Mouse (Mus musculus) forebrain, postnatal 0 days (tissue): ENCODE data around the gene Sh3gl2. TPM values are rescaled to one million over a fixed set of nuclear protein-coding genes. Genes with fewer than 3 reads are reported as not detected.

Experiments
- ATAC-seq: fragments of 200-750 bp; cut with Nextera tagmentation; 2 replicates; pipeline ENCODE4 v1.8.0; 2017; ENCODE audit warnings: mild to moderate bottlenecking, moderate library complexity
- DNase-seq: peaks from one replicate; pipeline ENCODE4 v3.0.0-alpha.2; 2015
- H3K27ac ChIP-seq: fragments of 300-500 bp; sonication (generic); 2 replicates; pipeline ENCODE4 v1.5.1; 2014; ENCODE audit warnings: low read depth, mild to moderate bottlenecking, antibody characterized with exemption, low read length, moderate library complexity, mixed read lengths
- H3K27me3 ChIP-seq: fragments of 300-500 bp; sonication (generic); 2 replicates; pipeline ENCODE4 v1.6.1; 2014; ENCODE audit warnings: mild to moderate bottlenecking, low read length, mixed read lengths; ENCODE audit not compliant: insufficient read depth
- H3K36me3 ChIP-seq: fragments of 300-500 bp; sonication (generic); 2 replicates; pipeline ENCODE4 v1.6.1; 2014; ENCODE audit warnings: mild to moderate bottlenecking, moderate library complexity; ENCODE audit not compliant: insufficient read depth
- H3K4me1 ChIP-seq: fragments of 300-500 bp; sonication (generic); 2 replicates; pipeline ENCODE4 v1.6.1; 2014; ENCODE audit warnings: antibody characterized with exemption; ENCODE audit not compliant: insufficient read depth
- H3K4me2 ChIP-seq: fragments of 300-500 bp; sonication (generic); 2 replicates; pipeline ENCODE4 v1.6.1; 2014; ENCODE audit warnings: low read depth, mild to moderate bottlenecking, moderate library complexity
- H3K4me3 ChIP-seq: fragments of 300-500 bp; sonication (generic); 2 replicates; pipeline ENCODE4 v1.5.1; 2014; ENCODE audit warnings: low read depth, low read length, mixed read lengths
- H3K9ac ChIP-seq: fragments of 300-500 bp; sonication (generic); 2 replicates; pipeline ENCODE4 v1.6.1; 2014; ENCODE audit warnings: mild to moderate bottlenecking
- H3K9me3 ChIP-seq: fragments of 300-500 bp; sonication (generic); 2 replicates; pipeline ENCODE4 v1.6.1; 2016; ENCODE audit warnings: low read length
- CTCF ChIP-seq: sonication (generic); IDR thresholded peaks from 2 replicates; pipeline ENCODE4 v1.5.1; 2016; ENCODE audit warnings: antibody characterized with exemption, control low read depth, low read depth
- WGBS: fragments of 180-500 bp; shearing (Covaris S2); extraction: QIAGEN DNeasy Blood & Tissue Kit; methylation state at CpG from one replicate; pipeline ENCODE4 v1.1.7; 2014; 5-methylcytosine and 5-hydroxymethylcytosine counted together
- polyA plus RNA-seq: library from polyadenylated mRNA; unstranded; fragments of >200 nt; fragmentation: Nextera tagmentation; extraction: Ambion mirVana; gene quantifications from 2 replicates; pipeline ENCODE4 v1.2.1, GENCODE M21; 2015
- total RNA-seq: library from RNA; depleted of rRNA; stranded (reverse); fragments of >200 nt; gene quantifications from 2 replicates; pipeline ENCODE4 v1.2.3, GENCODE M21; 2014

Gene Sh3gl2
- total and polyA plus RNA-seq, 2 experiments from 2014 or later, result 31.9 to 122 TPM

GRCm38 (mm10) chr4:85206675-85207400, 1.9 kb downstream of the Sh3gl2 start:
- 0 out of 2 replicates have a peak, but pooled peaks cover 3% of the 10 kb centered on the region for H3K27me3 ChIP-seq
- H3K9ac ChIP-seq, result no peak overlapping the region; the same call in 1 of the 2 replicates
- DNase-seq (no peak), ATAC-seq (no peak)
- H3K36me3 ChIP-seq, result no peaks in the 10 kb centered on the region
- peak overlapping the region; percentile 12; the same call in 1 of the 2 replicates for H3K4me3 ChIP-seq
- no peaks in the 10 kb centered on the region for H3K9me3 ChIP-seq
- H3K4me2 ChIP-seq, result peak overlapping the region; percentile 98; the same call in 1 of the 2 replicates
- H3K4me1 ChIP-seq, result 0 out of 2 replicates have a peak, but pooled peaks cover 4% of the 10 kb centered on the region
- H3K27ac ChIP-seq, result no peak overlapping the region
- WGBS, result 62% methylated on average over 3 of the region's 3 CpGs
- TF ChIP-seq CTCF, result no peak

- H3K4me1 ChIP-seq, result 0 out of 2 replicates have a peak, but pooled peaks cover 4% of the 10 kb centered on the region
- no peaks in the 10 kb centered on the region for H3K36me3 ChIP-seq
- 0 out of 2 replicates have a peak, but pooled peaks cover 3% of the 10 kb centered on the region for H3K27me3 ChIP-seq
- DNase-seq (no peak), ATAC-seq (no peak)
- no peak overlapping the region for H3K27ac ChIP-seq
- no peak overlapping the region for H3K9ac ChIP-seq
- no peak overlapping the region for H3K4me3 ChIP-seq
- 86% methylated on average over 9 of the region's 9 CpGs for WGBS
- H3K4me2 ChIP-seq, result peak overlapping the region; percentile 98; the same call in 1 of the 2 replicates
- H3K9me3 ChIP-seq, result no peaks in the 10 kb centered on the region
- TF ChIP-seq CTCF, result no peak
These were observed 2.6 kb downstream of the Sh3gl2 start for GRCm38 (mm10) chr4:85207515-85207914.

- DNase-seq, result no peak
- 0 out of 2 replicates have a peak, but pooled peaks cover 3% of the 10 kb centered on the region for H3K27me3 ChIP-seq
- H3K9me3 ChIP-seq, result no peaks in the 10 kb centered on the region
- WGBS, result 79% methylated on average over 1 of the region's 1 CpGs
- no peak overlapping the region for H3K4me3 ChIP-seq
- H3K4me2 ChIP-seq, result no peak overlapping the region
- TF ChIP-seq CTCF, result no peak
- H3K4me1 ChIP-seq, result 0 out of 2 replicates have a peak, but pooled peaks cover 4% of the 10 kb centered on the region
- no peak for ATAC-seq
- H3K9ac ChIP-seq, result no peak overlapping the region
- H3K36me3 ChIP-seq, result no peaks in the 10 kb centered on the region
- no peak overlapping the region for H3K27ac ChIP-seq
These were observed 3.6 kb downstream of the Sh3gl2 start for GRCm38 (mm10) chr4:85208531-85208930.

GRCm38 (mm10) chr4:85210953-85211352, 6.0 kb downstream of the Sh3gl2 start:
- no peaks in the 10 kb centered on the region for H3K36me3 ChIP-seq
- H3K9me3 ChIP-seq, result no peaks in the 10 kb centered on the region
- no peak overlapping the region for H3K4me2 ChIP-seq
- no peak overlapping the region for H3K9ac ChIP-seq
- no peak for DNase-seq
- no peak overlapping the region for H3K27ac ChIP-seq
- ATAC-seq, result no peak
- H3K27me3 ChIP-seq, result no peaks in the 10 kb centered on the region
- WGBS, result 83% methylated on average over 3 of the region's 3 CpGs
- no peak for TF ChIP-seq CTCF
- H3K4me1 ChIP-seq, result 0 out of 2 replicates have a peak, but pooled peaks cover 4% of the 10 kb centered on the region
- H3K4me3 ChIP-seq, result no peak overlapping the region

GRCm38 (mm10) chr4:85217003-85217402, 12.1 kb downstream of the Sh3gl2 start:
- WGBS, result 88% methylated on average over 4 of the region's 4 CpGs
- no peak overlapping the region for H3K9ac ChIP-seq
- no peaks in the 10 kb centered on the region for H3K9me3 ChIP-seq
- H3K4me2 ChIP-seq, result no peak overlapping the region
- DNase-seq (no peak), ATAC-seq (no peak)
- no peak overlapping the region for H3K4me3 ChIP-seq
- H3K36me3 ChIP-seq, result no peaks in the 10 kb centered on the region
- H3K4me1 ChIP-seq, result no peaks in the 10 kb centered on the region
- no peak for TF ChIP-seq CTCF
- no peak overlapping the region for H3K27ac ChIP-seq
- no peaks in the 10 kb centered on the region for H3K27me3 ChIP-seq

GRCm38 (mm10) chr4:85222716-85223115, 17.8 kb downstream of the Sh3gl2 start:
- no peaks in the 10 kb centered on the region for H3K27me3 ChIP-seq
- H3K4me3 ChIP-seq, result no peak overlapping the region
- H3K36me3 ChIP-seq, result no peaks in the 10 kb centered on the region
- TF ChIP-seq CTCF, result no peak
- no peak for DNase-seq
- no peak overlapping the region for H3K9ac ChIP-seq
- WGBS, result 73% methylated on average over 5 of the region's 5 CpGs
- no peak for ATAC-seq
- H3K4me1 ChIP-seq, result peaks cover 10% of the 10 kb centered on the region; the same call in 1 of the 2 replicates
- no peak overlapping the region for H3K4me2 ChIP-seq
- H3K27ac ChIP-seq, result no peak overlapping the region
- H3K9me3 ChIP-seq, result no peaks in the 10 kb centered on the region

- Histone ChIP-seq H3K36me3 (no peaks in the 10 kb centered on the region), H3K27ac (no peak overlapping the region; the same call in 1 of the 2 replicates), H3K27me3 (no peaks in the 10 kb centered on the region), H3K9me3 (no peaks in the 10 kb centered on the region), H3K4me1 (peaks cover 10% of the 10 kb centered on the region; the same call in 1 of the 2 replicates), H3K4me2 (no peak overlapping the region), H3K9ac (no peak overlapping the region), H3K4me3 (no peak overlapping the region)
- ATAC-seq (no peak), DNase-seq (no peak)
- no peak for TF ChIP-seq CTCF
- 64% methylated on average over 5 of the region's 5 CpGs for WGBS
These were observed 21.8 kb downstream of the Sh3gl2 start for GRCm38 (mm10) chr4:85226731-85227130.
